Mouse (Mus musculus): ENCODE measurements around the gene Sh3bp4. TPM values are rescaled to one million over a fixed set of nuclear protein-coding genes. Genes with fewer than 3 reads are reported as not detected.

Gene Sh3bp4
- total and polyA plus RNA-seq, 3 experiments, result not detected

GRCm38 (mm10) chr1:89094416-89094815 lies 24.2 kb downstream of the Sh3bp4 start:
- Histone ChIP-seq H3K4me1 (ENCODE audit: control insufficient read depth in 1 of 2, insufficient read depth in 2 of 2) (no peaks in the 10 kb centered on the region), H3K79me2 (replicated peaks; ENCODE audit: control insufficient read depth, extremely low read depth, insufficient read depth, poor library complexity, severe bottlenecking) (no peaks in the 10 kb centered on the region), H3K4me2 (ENCODE audit: insufficient read depth, low read depth, poor library complexity, severe bottlenecking) (no peak overlapping the region), H3K27ac (ENCODE audit: insufficient read depth, low read depth) (no peak overlapping the region), H3K27me3 (replicated peaks) (no peaks in the 10 kb centered on the region), H3K9ac (ENCODE audit: insufficient read depth, low read depth) (no peak overlapping the region), H3K9me3 (replicated peaks; ENCODE audit: low read length) (peaks cover 65% of the 10 kb centered on the region), H3K4me3 (replicated peaks in 1 of 3; ENCODE audit: low read depth in 2 of 3, low read length in 2 of 3, poor library complexity in 1 of 3) (no peak overlapping the region), H3K36me3 (replicated peaks in 1 of 2; ENCODE audit: control insufficient read depth in 1 of 2, insufficient read depth in 1 of 2, low read length in 1 of 2) (no peaks in the 10 kb centered on the region)
- TF ChIP-seq USF1 (IDR thresholded peaks at IDR 0.05; ENCODE audit: low read depth, low read length) (no peak), RCOR1 (conservative IDR thresholded peaks at IDR 0.05; ENCODE audit: low read depth, low read length) (no peak), ZKSCAN1 (IDR thresholded peaks at IDR 0.05; ENCODE audit: borderline replicate concordance, low read depth, low read length) (no peak), KAT2A (IDR thresholded peaks at IDR 0.05; ENCODE audit: insufficient replicate concordance, low read length) (no peak), USF2 (conservative IDR thresholded peaks at IDR 0.05; ENCODE audit: low read depth, low read length) (no peak), MAX (IDR thresholded peaks at IDR 0.05; ENCODE audit: low read length) (no peak), MAFK (IDR thresholded peaks at IDR 0.05; ENCODE audit: insufficient replicate concordance, low read length) (no peak), MYC (IDR thresholded peaks at IDR 0.05; ENCODE audit: low read depth, low read length) (no peak), NELFE (IDR thresholded peaks at IDR 0.05; ENCODE audit: low read depth, low read length) (no peak), HCFC1 (IDR thresholded peaks at IDR 0.05; ENCODE audit: low read depth, low read length) (no peak), PAX5 (IDR thresholded peaks at IDR 0.05; ENCODE audit: low read length) (no peak), ETS1 (conservative IDR thresholded peaks at IDR 0.05; ENCODE audit: low read depth, low read length) (no peak), POLR2A (IDR thresholded peaks at IDR 0.05; ENCODE audit: low read depth, low read length) (no peak), EP300 (IDR thresholded peaks at IDR 0.05; ENCODE audit: low read length) (no peak), UBTF (IDR thresholded peaks at IDR 0.05; ENCODE audit: low read depth, low read length) (no peak), IRF4 (IDR thresholded peaks at IDR 0.05; ENCODE audit: low read depth, low read length) (no peak), CTCF (conservative IDR thresholded peaks at IDR 0.05 in 1 of 2, IDR thresholded peaks at IDR 0.05 in 1 of 2; ENCODE audit: low read depth in 2 of 2, low read length in 2 of 2) (no peak), MEF2A (IDR thresholded peaks at IDR 0.05; ENCODE audit: borderline replicate concordance, low read depth, low read length) (no peak), GABPA (IDR thresholded peaks at IDR 0.05; ENCODE audit: insufficient replicate concordance, low read depth, low read length) (no peak), RAD21 (IDR thresholded peaks at IDR 0.05; ENCODE audit: low read depth, low read length) (no peak)
- dilution Hi-C loops (cut with MboI; ENCODE audit: extremely low pct_ligation_motif_present, extremely low pct_unique_long_range_greater_than_20kb, low sequenced_read_pairs), result no loop called here
- no peak for DNase-seq (ENCODE audit: extremely low read depth)
- in situ Hi-C loops (cut with MboI; ENCODE audit: low pct_ligation_motif_present, low pct_unique_long_range_greater_than_20kb, low sequenced_read_pairs), result no loop called here

DNA sequence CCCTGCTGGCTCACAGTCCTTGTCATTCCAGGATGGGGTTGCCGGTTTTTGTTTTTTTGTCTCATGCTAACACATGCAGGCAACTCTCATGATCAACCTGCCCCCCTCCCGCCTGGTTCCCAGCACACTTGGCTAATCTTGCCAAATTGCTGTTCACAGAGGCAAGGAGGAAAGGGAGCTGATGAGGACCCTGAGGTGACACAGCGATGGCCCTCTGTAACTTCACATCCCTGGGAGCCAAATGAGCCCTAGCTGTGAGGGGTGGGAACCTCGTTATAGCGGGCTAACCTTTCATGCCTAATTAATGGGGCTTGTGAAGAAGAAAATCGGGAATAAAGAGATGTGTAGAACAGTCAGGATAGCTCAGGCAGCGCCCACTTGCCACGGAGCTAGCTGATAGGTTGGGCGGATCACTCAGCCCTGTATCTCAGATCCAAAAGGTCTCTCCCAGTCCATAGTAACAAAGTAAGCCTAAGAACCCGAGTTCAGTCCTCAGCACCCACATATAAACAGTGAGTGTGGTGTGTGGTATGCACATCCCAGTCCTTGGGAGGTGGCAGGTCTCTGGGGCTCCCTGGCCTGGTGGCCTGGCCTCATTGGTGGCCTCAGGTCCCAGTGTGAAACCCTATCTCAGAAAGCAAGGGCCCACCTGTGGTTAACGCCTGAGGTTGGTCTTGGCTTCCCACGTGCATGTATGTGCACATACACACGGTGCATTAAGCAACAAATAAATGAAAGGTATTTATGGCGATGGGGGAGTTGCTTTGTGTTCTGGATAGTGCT lies 25.6 kb downstream of the Sh3bp4 start:
- H3K27ac ChIP-seq (ENCODE audit: insufficient read depth, low read depth), result no peak overlapping the region
- peaks cover 51% of the 10 kb centered on the region for H3K9me3 ChIP-seq (replicated peaks; ENCODE audit: low read length)
- H3K27me3 ChIP-seq (replicated peaks), result no peaks in the 10 kb centered on the region
- no peaks in the 10 kb centered on the region for H3K4me1 ChIP-seq (ENCODE audit: control insufficient read depth in 1 of 2, insufficient read depth in 2 of 2)
- no peak overlapping the region for H3K9ac ChIP-seq (ENCODE audit: insufficient read depth, low read depth)
- no peak overlapping the region for H3K4me2 ChIP-seq (ENCODE audit: insufficient read depth, low read depth, poor library complexity, severe bottlenecking)
- H3K36me3 ChIP-seq (replicated peaks in 1 of 2; ENCODE audit: control insufficient read depth in 1 of 2, insufficient read depth in 1 of 2, low read length in 1 of 2), result no peaks in the 10 kb centered on the region
- TF ChIP-seq MXI1 (IDR thresholded peaks at IDR 0.05; ENCODE audit: low read depth, low read length) (no peak), MAX (IDR thresholded peaks at IDR 0.05; ENCODE audit: low read length) (no peak), MAZ (IDR thresholded peaks at IDR 0.05; ENCODE audit: low read depth, low read length) (no peak), MAFK (IDR thresholded peaks at IDR 0.05; ENCODE audit: insufficient replicate concordance, low read length) (no peak), CHD1 (IDR thresholded peaks at IDR 0.05; ENCODE audit: low read depth, low read length) (no peak), ZC3H11A (IDR thresholded peaks at IDR 0.05; ENCODE audit: low read depth, low read length) (no peak), RCOR1 (conservative IDR thresholded peaks at IDR 0.05; ENCODE audit: low read depth, low read length) (no peak), CHD2 (IDR thresholded peaks at IDR 0.05; ENCODE audit: low read length) (no peak)
- H3K4me3 ChIP-seq (replicated peaks in 1 of 3; ENCODE audit: low read depth in 2 of 3, low read length in 2 of 3, poor library complexity in 1 of 3), result no peak overlapping the region
- H3K79me2 ChIP-seq (replicated peaks; ENCODE audit: control insufficient read depth, extremely low read depth, insufficient read depth, poor library complexity, severe bottlenecking), result no peaks in the 10 kb centered on the region
- dilution Hi-C loops (cut with MboI; ENCODE audit: extremely low pct_ligation_motif_present, extremely low pct_unique_long_range_greater_than_20kb, low sequenced_read_pairs) (no loop called here), in situ Hi-C loops (cut with MboI; ENCODE audit: low pct_ligation_motif_present, low pct_unique_long_range_greater_than_20kb, low sequenced_read_pairs) (no loop called here)
- DNase-seq (ENCODE audit: extremely low read depth), result no peak
